In genomic region chr6:21259031-21259430, GRCm38 (mm10) we compare ENCODE assay signal across 17 mouse cellular contexts. TPM values are rescaled to one million over a fixed set of nuclear protein-coding genes. Genes with fewer than 3 reads are reported as not detected.
A peak's percentile ranks its signal among the peaks of the same experiment; 100 is the strongest.
DNase-seq lines count a peak whose midpoint lies in the region; ATAC-seq lines count a peak whose summit lies in the region.
"Had no signal": no experiment of that assay in that cellular context is flagged by ENCODE, and none has a peak within 500 bp of the region (broad histone marks: within the 10 kb centered on the region; RNA-seq: fewer than 3 reads in every experiment).

No protein-coding gene starts in this region.

- DNase-seq in midbrain, embryonic 11.5 days (ENCODE audit: low spot score, missing footprints) = peak; percentile 14
- DNase-seq in midbrain, embryonic 10.5 days (ENCODE audit: low spot score) = no peak
- DNase-seq in cerebellum, adult 8-10 months = peak; percentile 47
- DNase-seq in cerebellum, postnatal 14 days = peak; percentile 40 to 73
- no peak for DNase-seq in right cerebral cortex, postnatal 36 days (ENCODE audit: low spot score in 2 of 2)
- DNase-seq in right cerebral cortex, postnatal 4 days = no peak
- DNase-seq in neural tube, embryonic 10.5 days (ENCODE audit: extremely low spot score, low spot score) = no peak
- DNase-seq: adrenal gland, postnatal 10 days; gastrocnemius, postnatal 10 days had no signal

- H3K9ac ChIP-seq in midbrain, embryonic 11.5 days (ENCODE audit: low read length) = no peak overlapping the region
- H3K9ac ChIP-seq: embryonic facial prominence, embryonic 13.5 days; forebrain, embryonic 12.5 days; heart, embryonic 12.5 days; hindbrain, embryonic 14.5 days had no signal

- no peak overlapping the region for H3K27ac ChIP-seq in midbrain, embryonic 11.5 days (ENCODE audit: low read depth, low read length)
- H3K27ac ChIP-seq in midbrain, embryonic 10.5 days (replicated peaks) = no peak overlapping the region
- H3K27ac ChIP-seq: embryonic facial prominence, embryonic 13.5 days; forebrain, embryonic 12.5 days; hindbrain, embryonic 10.5 days; hindbrain, embryonic 14.5 days had no signal

- no peaks in the 10 kb centered on the region for H3K27me3 ChIP-seq in midbrain, embryonic 11.5 days (ENCODE audit: control insufficient read depth, insufficient read depth, low read length)
- H3K27me3 ChIP-seq in midbrain, embryonic 10.5 days (ENCODE audit: low read depth, poor library complexity, severe bottlenecking) = no peaks in the 10 kb centered on the region
- H3K27me3 ChIP-seq: embryonic facial prominence, embryonic 13.5 days; forebrain, embryonic 12.5 days; heart, embryonic 12.5 days had no signal

- WGBS in midbrain, embryonic 11.5 days = 83% methylated on average over 5 of the region's 5 CpGs
- 86% methylated on average over 5 of the region's 5 CpGs for WGBS in midbrain, embryonic 10.5 days

- H3K4me2 ChIP-seq in midbrain, embryonic 11.5 days = no peak overlapping the region
- H3K4me2 ChIP-seq: embryonic facial prominence, embryonic 13.5 days; forebrain, embryonic 12.5 days; heart, embryonic 12.5 days; hindbrain, embryonic 14.5 days had no signal

- H3K4me3 ChIP-seq in midbrain, embryonic 11.5 days (ENCODE audit: low read depth, low read length) = no peak overlapping the region
- H3K4me3 ChIP-seq in midbrain, embryonic 10.5 days = no peak overlapping the region
- H3K4me3 ChIP-seq: embryonic facial prominence, embryonic 13.5 days; forebrain, embryonic 12.5 days; heart, embryonic 12.5 days; hindbrain, embryonic 10.5 days had no signal

- no peak for ATAC-seq in midbrain, embryonic 11.5 days (ENCODE audit: low FRiP score)
- ATAC-seq: forebrain, embryonic 16.5 days; intestine, embryonic 16.5 days had no signal

- no peaks in the 10 kb centered on the region for H3K4me1 ChIP-seq in midbrain, embryonic 11.5 days (ENCODE audit: control insufficient read depth, insufficient read depth, low read length)
- H3K4me1 ChIP-seq in midbrain, embryonic 10.5 days = no peaks in the 10 kb centered on the region
- H3K4me1 ChIP-seq: embryonic facial prominence, embryonic 13.5 days; forebrain, embryonic 12.5 days; heart, embryonic 12.5 days; hindbrain, embryonic 10.5 days had no signal

- no peaks in the 10 kb centered on the region for H3K9me3 ChIP-seq in midbrain, embryonic 11.5 days (ENCODE audit: control insufficient read depth, low read length)
- H3K9me3 ChIP-seq in midbrain, embryonic 10.5 days (replicated peaks) = no peaks in the 10 kb centered on the region
- H3K9me3 ChIP-seq: embryonic facial prominence, embryonic 13.5 days; forebrain, embryonic 12.5 days; heart, embryonic 12.5 days; hindbrain, embryonic 10.5 days had no signal

- no peaks in the 10 kb centered on the region for H3K36me3 ChIP-seq in midbrain, embryonic 11.5 days (ENCODE audit: control insufficient read depth, insufficient read depth, low read length)
- H3K36me3 ChIP-seq in midbrain, embryonic 10.5 days = no peaks in the 10 kb centered on the region
- H3K36me3 ChIP-seq: embryonic facial prominence, embryonic 13.5 days; forebrain, embryonic 12.5 days; heart, embryonic 12.5 days; hindbrain, embryonic 10.5 days had no signal

RNA-seq across cellular contexts. Expression of gene Kcnd2, which starts 43.7 kb away (rescaled TPM):
- 1.2 and 2.0 TPM in 2 replicates for polyA plus RNA-seq in midbrain, embryonic 11.5 days (2014; fragmentation: Nextera tagmentation; extraction: Ambion mirVana)
- 0.31 and 0.88 TPM in 2 replicates for polyA plus RNA-seq in midbrain, embryonic 10.5 days (2016; fragmentation: Nextera tagmentation; extraction: Ambion mirVana)
- polyA plus RNA-seq: C2C12 had no signal

Comparison
In these comparisons a context has a peak if more than half of its experiments do, and no peak if none do; other contexts are left out.
1. DNase-seq: peak in midbrain, embryonic 11.5 days (single experiment), cerebellum, adult 8-10 months (single experiment) and cerebellum, postnatal 14 days (2 of 2); none in midbrain, embryonic 10.5 days (single experiment), right cerebral cortex, postnatal 36 days (0 of 2), right cerebral cortex, postnatal 4 days (single experiment) and neural tube, embryonic 10.5 days (single experiment).